Mouse (Mus musculus): ENCODE measurements at regions not wholly inside any gene's neighbourhood (a gene's known extent, or its start where the extent isn't known, plus 50 kb on each side); places are given as distances from the start of the nearest gene placed in this dataset.

DNA sequence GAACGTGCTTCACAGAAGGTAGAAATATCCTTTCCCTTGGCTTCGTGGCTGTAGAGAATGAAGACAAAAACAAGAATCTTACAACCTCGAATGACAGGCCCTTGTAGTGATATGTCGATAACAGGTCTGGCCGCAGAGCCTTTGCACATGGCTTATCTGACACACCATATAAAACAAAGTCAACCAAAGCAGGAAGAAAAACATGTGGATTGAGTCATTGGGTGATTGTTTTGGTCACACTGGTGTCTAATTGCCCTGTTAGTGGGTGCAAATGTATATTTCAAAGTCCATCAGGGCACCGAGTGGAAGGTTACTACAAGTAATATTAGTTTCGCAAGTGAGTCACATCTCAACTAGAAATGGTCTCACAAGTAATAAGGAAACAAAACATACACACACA, 569.9 kb upstream of the Itga1 start:
- DNase-seq: no peak

DNA sequence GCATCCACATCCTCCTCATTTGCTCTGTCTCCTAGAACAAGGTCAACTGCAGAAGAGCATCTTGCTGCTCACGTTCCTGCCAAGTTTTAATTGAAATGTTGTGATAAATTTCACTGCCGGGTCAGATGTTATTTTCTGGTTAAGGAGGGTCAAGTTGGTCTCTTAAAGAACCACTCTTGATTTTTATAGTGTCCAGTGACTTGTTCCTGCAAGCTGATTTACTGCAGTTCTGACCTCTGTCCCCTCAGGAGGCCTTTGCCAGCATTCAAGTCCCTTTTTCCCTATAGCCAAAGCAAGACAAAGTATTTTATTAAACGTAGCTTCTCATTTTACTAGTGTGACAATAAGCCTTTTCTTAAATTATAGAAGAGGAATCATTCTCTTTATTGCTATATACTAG, 567.8 kb upstream of the Itga1 start:
- no peak for DNase-seq

DNA sequence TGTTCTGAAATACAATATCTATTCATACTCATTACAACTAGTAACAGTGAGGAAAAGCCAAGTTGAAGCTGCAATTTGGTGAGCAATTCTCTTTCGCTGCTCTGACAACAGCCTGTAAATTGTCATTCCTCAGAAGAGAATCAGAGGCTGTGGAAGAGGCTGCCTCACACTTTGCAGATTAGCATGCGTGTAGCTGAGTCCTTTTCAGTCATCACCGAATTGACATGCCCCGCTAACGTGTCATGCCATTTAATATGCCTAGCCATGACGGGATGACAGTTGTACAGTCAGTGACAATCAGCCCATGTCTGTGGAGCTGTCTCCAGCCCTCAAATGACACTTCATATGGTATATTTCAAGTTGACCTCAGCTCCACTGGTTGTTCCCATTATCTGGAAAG, 553.4 kb upstream of the Itga1 start:
- no peak for DNase-seq

DNA sequence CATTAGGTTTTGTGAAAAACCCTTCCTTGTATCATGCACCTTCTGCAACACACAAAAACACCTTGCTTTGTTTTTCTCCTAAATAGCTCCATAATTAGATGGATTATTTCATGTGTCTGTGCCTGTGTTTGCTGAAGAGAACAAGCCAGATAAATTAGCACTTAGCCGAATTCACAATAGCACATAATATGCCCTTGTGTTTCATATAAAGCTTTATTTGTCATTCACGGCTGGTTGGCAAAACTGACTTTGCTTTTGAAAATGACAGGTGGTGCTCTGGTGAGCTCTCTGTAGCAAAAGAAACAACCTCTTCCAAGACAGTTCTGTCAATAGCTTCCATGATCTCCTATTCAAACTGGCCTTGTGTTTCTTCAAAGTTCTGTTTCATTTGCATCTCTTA, 551.2 kb upstream of the Itga1 start:
- no peak for DNase-seq

DNA sequence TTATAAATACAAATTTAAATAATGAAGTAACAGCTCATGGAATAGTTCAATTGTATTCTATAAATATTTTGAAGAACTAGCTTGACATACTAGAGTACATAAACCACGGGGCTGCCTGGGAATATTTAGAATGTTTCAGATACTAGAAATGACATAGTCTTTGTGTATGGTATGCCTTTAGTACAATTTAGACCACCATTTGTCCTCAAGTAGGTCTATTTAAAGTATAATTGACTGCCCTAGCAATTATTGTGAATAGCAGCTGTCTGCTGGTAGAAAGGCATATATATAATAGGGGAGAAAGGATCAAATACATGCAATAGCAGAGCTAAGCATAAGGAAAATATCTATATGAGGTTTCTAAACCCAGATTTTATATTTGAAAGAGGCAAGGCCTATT, 550.6 kb upstream of the Itga1 start:
- DNase-seq: no peak

DNA sequence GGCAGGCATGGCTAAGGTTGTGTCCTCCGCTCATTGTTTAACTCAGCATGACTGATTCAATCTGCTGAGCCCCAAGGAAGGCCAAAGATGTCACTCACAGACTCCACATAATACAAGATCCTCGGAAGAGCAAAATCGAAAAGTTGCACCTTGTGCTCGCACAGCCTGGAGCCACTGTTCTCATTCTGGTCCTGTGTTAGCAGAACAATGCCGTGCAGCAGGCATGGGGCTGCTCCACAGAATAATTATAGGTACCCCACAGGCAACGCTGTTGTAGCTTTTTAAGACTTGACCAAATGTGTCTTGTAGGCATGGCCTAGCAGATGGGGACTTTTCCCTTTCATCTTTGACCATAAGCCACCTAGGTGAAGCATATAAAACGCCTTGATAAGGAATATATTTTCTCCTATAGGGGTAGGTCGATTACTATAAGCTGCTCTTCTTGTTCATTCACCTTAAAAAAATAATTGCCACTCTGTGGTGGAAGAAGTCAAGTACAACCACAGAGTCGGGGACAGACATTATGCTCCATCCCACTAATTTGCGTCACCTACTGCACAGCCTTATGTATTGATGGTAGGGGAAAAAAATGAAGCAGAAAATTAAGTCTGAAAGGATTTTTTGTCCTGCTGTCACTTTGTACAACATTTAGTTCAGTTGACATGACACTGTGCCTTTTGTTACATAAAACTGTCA, 529.8 kb upstream of the Itga1 start:
- no peak for DNase-seq

DNA sequence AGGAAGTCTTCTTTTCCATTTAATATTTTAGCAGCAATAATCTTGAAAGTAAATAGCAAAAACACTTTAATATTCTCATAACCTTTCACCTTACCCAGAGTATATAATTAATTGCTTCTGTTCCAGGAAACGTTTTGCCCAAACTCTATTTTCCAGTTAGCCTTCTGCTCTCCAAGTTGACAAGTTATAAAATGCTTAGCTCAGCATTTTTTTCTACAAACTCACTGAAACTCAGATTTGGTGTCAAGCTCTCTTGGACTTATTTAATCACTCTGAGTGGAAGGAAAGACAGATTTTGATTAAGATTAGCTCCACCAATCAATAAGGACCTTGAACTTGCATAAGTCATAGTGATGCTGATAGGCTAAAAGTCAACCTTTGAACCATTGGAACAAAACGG, 528.8 kb upstream of the Itga1 start:
- no peak for DNase-seq

DNA sequence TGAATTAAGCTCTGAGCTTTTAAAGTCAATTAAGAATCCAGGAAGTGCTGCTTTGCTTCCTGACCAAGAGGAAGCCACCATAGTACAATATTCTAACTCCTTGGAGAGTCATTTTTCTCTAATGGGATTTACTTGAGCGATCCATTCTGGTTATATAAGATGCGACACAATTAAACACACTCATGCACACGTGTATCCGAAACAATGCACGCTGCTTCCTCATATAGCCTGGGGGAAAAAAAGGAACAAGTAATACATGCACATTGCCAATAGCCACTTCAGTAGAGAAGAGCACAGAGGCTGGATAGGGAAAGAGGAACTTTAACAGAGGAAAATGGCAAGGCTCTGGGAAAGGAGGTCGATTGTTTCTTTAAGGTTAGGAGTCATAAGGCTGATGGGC, 511.4 kb upstream of the Itga1 start:
- no peak for DNase-seq

DNA sequence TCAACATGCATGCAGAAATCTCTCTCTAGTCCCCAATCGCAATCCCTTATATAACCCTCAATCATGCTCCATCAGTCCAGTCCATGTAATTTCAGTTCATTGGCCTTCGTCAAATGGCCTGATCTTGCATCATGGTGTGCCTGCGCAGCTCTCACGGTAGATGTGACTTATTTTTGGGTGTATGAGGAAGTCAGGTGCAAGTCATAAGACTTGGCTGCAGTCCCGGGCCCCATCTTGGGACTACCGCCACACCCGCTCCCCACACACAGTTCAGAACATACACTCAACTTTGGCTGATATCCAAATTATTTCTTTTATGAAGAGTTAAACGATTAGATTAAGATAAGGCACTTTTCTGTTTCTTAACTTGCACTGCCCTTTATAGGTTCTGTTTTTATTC, 504.7 kb upstream of the Itga1 start:
- DNase-seq: no peak

DNA sequence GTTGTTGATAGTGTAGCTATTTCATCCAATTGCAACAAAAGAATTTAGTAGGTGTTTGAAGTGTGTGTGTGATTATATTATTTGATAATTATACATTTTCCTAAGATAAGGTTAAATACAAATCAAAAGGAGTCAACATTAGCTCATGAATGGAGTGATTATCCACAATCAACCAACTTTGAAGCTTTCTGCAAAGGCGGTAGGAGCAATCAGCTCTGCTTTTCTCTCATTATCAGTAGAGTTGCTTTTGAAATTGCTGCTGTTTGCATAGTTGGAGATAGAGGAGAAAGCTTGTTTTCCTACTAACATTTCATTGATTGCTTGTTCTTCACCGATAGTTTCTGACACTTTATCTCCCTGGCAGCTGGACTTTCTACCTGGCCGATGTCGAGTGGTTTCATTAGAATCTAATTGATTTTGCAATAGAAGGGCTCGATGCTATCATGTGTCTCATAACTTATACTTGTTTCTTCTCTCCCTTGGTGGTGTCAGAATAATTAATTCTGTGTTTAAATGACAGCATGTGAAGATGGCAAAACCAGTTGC, 493.4 kb upstream of the Itga1 start:
- DNase-seq: no peak

DNA sequence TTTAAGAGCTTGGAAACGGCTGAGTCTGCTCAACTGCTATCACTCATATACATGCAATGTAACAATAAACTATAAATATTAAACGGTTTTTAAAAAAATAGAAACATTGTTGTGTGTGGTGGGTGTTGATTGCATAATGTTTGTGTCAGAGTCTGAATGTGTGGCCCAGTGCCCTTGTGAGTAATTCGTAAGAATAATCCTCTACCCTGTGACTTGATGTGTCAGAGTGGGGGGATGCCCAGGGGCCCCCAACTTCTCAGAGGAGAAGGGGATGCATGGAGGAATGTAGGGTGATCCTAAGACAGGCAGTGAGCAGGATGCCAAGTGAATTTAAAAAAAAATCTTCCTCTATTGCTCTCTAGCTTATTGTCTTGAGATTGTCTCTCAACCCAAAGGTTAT, 474.2 kb upstream of the Itga1 start:
- DNase-seq: no peak

DNA sequence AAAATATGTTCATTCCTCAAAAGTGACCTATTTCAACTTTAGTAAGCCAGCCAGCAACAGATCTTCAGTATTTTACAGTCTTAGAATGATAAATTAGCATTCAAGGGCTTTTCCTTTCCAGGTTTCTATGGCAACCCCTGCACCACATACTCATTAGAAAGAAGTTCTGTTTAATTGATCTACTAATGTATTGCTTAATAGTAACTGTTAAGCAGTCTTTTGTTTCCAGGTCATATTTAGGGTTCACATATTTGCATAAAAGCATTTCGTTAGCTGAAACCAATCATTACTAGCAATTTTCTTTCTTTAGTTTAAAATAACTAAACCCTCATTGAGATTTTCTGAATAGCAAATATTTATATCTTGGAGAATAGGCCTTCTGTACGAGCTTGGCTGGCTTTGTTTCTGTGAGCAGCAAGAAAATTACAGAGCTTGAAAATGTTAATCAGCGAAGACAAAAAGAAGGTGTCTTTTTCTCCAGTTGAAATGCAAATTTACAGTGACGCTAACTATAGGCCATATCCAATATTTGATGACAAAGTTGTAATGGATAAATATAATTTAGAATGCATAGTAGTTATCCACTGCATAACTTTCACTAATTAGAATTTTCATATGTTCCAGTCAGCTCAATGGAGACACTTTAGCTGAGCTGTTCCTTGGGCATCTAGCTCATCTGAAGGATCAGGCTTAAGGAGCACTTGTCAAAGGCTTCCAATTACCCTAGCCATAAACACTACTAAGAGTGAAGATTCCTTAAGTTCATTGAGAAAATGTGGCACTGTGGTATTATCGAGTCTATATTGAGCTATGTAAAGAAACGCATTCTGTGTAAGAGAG, 473.5 kb upstream of the Itga1 start:
- no peak for DNase-seq

DNA sequence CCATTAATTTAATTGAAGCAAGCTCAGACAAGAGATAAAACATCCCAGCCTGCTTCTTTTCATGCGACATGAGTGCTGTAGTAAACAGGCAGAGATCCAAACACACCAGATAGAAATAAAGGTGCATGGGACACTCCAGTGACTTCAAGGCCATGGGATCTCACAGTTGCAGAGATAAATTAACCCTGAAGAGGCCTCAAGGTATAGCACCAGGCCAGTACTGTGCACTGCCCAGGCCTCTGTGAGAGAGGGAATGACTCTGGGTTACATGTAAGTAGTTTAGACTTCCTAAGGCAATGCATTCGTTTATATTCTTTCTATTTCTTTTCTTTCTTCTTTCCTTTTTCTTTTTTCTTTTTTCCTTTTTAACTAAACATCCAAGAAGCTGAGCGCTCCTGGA, 439.4 kb upstream of the Itga1 start:
- no peak for DNase-seq

DNA sequence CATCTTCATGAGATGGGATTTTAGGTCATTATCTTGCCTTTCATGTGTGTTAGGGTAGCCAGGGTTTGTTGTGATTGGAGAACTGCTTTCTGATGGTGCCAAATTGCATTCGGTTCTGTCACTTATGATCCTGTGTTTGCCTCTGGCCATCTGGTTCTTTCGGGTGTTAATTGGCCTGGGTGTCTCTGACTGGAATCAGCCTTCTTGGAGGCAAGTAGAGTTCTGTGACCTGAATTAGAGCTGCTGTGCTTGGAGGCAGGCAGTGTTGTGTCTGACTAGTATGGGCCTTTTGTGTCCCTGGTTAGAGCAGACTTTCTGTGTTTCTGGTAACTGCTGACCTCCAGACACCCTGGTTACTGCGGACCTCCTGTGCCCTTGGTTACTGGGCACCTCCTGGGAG, 434.1 kb upstream of the Itga1 start:
- DNase-seq: no peak

DNA sequence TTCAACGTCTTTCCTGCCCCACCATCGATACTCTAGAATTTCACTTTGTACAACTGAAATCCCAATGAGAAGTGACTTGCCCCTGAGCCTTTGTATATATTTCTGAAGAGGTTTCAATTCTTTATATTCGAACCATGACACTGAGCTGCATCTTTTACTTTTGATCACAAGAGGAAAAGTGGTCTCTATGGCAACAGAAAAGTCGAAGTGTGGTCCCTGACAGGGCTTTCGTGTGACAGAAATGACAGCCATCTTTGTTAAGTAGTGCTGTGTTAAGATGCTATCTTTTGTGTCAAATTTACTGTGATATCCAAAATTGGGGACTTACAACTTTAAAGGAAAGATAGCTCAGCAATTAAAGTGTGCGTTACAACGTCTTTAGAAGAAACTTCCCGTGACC, 412.1 kb upstream of the Itga1 start:
- DNase-seq: no peak

DNA sequence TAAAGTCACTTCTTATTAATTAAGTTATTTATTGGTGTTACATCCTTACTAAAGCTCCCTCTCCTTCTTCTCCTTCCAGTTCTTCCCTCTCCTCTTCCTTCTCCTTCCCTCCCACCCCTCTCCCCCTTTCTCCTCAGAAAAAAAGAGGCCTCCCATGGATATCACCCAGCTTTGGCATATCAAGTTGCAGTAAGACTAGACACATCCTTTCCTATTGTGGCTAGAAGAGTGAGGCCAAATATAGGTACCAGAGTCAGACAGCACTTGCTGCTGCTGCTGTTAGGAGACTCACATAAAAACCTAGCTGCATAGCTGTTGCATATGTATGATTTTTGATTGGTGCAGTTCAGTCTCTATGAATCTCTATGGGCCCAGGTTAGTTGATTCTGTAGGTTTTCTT, 410.4 kb upstream of the Itga1 start:
- no peak for DNase-seq

DNA sequence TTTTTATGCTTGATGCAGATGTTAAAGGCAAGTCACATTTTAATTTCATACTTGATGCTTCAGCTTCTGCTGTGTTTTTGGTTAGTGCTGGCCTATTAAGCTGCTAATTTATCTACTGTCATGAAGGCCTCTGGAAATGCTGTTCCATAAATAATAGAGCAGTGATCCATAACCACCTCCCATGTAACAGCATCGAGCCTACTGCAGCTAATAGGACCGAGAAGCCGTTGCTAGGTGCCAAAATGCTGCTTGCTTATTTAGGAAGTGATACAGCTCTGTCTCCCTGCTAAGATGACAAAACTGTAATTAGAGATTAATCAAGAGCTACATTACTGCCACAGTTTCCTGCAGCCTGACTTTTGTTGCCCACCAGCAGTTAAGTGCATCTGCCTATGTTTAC, 406.9 kb upstream of the Itga1 start:
- DNase-seq: no peak

DNA sequence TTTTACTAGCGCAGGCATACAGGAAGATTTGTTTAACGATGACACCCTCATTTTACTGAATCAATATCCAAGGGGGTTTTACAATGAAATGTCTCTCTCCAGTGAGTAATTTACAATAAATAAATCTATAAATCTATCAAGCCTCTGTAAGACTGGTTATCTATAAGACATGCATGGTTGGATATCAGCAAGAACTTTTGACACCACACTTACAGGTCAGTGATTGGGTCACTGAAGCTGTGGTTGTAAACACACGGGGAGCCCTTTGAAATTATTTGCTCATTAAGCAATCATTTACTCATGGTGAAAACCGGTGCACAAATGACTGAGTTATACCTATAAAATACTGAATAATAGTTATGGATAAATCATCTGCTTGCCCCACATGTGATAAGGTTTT, 392.6 kb upstream of the Itga1 start:
- DNase-seq: no peak

DNA sequence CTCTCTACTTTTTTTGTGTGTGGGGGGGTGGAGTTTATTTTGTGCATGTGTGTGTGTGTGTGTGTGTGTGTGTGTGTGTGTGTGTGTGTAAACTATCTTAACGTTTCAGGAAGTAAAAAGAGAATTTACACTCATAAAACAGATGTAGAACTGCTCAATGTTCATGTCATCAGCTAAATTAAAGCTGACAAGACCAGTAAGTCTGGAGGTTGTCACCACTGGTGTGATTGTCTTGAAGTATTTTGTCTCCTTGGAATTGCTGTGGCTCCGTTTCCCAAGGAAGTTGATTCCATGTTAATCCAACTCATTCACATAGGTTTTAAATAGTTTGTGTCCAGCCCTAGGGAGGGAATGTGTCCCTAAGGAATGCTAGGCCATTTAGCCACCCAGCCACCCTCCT, 374.1 kb upstream of the Itga1 start:
- no peak for DNase-seq

DNA sequence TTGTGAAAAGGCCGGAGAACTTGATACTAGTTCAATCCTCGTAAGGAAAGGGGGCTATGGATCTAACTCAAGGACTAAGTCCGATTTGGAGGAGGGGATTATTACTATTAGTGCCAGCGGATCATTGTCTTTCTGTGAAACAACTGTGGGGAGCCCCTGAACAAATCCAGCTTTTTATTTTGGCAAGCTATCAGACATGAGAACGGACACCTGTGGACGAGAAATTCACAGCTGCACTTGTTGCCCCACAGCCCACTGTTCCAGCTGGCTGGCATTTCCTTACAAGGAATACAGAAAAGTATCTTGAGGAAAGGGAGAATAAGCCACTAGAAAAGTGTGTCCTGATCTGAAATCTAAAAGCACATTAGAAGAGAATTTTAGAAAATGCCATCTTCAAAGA, 363.9 kb upstream of the Itga1 start:
- no peak for DNase-seq

DNA sequence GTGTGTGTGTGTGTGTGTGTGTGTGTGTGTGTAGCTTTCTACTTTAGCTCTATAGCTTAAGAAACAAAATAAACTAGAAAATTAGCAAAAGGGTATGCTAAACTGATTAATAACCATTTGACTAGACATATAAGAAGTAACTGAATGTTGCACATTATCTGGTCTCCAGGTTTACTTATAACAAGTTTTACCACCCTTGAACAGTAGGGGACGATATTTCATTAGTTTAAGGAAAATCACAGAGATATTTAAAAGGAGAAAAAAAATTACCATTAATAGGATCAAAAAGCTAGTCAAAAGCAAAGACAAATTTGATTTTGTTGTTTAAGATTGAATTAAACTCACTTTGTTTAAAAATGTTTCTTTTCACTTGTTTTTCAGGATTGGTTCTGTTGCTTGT, 349.5 kb upstream of the Itga1 start:
- no peak for DNase-seq

DNA sequence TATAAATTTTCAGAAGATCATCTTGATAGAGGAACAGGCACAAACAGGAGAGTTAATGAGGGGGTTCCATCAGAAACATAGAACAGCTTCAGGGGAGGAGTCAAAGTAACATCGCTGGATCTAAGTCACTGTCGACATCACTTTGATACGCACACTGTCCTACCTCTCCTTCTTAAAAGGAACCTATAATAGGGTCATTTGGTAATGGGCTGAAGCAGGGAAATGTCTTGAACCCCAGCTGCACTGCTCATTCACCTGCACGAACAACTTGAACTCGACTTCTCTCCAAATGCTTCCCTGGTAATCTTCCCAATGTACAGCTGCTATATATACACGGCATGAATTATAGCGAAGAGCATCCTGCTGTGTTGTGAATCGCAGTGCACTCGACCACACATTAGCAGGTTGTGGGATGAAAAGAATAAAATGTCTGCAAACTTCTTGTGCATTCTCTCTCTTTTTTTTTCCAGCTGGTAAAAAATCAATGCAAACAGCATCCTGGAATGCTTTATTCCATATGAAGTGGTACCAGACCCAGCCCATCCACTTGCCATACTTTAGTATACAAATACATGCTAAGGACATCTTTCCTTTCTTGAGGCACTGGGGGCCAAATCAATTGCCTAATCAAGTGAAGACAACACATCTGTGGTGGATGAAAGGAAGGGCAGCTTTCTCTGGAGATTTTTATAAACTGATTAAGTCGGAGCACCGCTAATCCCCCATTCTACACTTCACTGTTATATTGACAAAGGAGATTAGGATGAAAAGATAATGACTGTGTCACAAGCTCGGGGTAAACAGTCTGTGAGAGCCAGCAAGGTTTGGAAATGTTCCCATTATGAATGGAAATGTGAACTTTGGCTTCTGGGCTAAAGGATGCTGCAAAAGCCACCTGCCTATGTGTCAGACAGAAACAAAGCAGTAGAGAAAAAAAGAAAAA, 325.6 kb upstream of the Itga1 start:
- no peak for DNase-seq
